Mouse (Mus musculus) cerebellum, adult 2 months (tissue): ENCODE data around the gene Ncoa3. TPM values are rescaled to one million over a fixed set of nuclear protein-coding genes. Genes with fewer than 3 reads are reported as not detected.
"Not testable (repeated sequence)": the region's sequence is repeated elsewhere in the genome, so short reads cannot be mapped to it uniquely, and the experiment has no call there.

Experiments used
- DNase-seq, 2 experiments: peaks; one replicate each; pipeline ENCODE4 v3.0.0; 2021
- H3K27ac ChIP-seq: fragments of 200-500 bp; 2 replicates; pipeline ENCODE4 v1.5.1; 2012; ENCODE audit warnings: low read length, control low read depth, inconsistent platforms; ENCODE audit not compliant: insufficient read depth
- H3K27me3 ChIP-seq: fragments of 200-500 bp; 2 replicates; pipeline ENCODE4 v1.6.1; 2012; ENCODE audit warnings: inconsistent platforms, mild to moderate bottlenecking, low read length, moderate library complexity; ENCODE audit not compliant: control insufficient read depth, insufficient read depth
- H3K4me1 ChIP-seq: fragments of 200-500 bp; 2 replicates; pipeline ENCODE4 v1.6.1; 2011; ENCODE audit warnings: low read length; ENCODE audit not compliant: control insufficient read depth, insufficient read depth
- H3K4me3 ChIP-seq: fragments of 200-500 bp; replicated peaks from 2 replicates; pipeline ENCODE3; 2011; ENCODE audit warnings: mild to moderate bottlenecking, low read depth, low read length, control low read depth; ENCODE audit not compliant: insufficient read depth
- CTCF ChIP-seq: fragments of 200-500 bp; IDR thresholded peaks from 2 replicates; pipeline ENCODE4 v1.5.1; 2011; ENCODE audit warnings: low read depth, mild to moderate bottlenecking, control low read depth, low read length, moderate library complexity, borderline replicate concordance; ENCODE audit not compliant: insufficient read depth
- POLR2A ChIP-seq: fragments of 200-500 bp; IDR thresholded peaks from 2 replicates; pipeline ENCODE4 v1.6.1; 2011; ENCODE audit warnings: low read length, control low read depth, borderline replicate concordance; ENCODE audit not compliant: insufficient read depth
- WGBS: fragments of 180-500 bp; shearing (Covaris S2); methylation state at CpG from one replicate; pipeline ENCODE4 v1.1.7; 2018; 5-methylcytosine and 5-hydroxymethylcytosine counted together
- polyA plus RNA-seq: library from polyadenylated mRNA; depleted of rRNA; stranded (reverse); fragments of >200 nt; gene quantifications from 2 replicates; pipeline ENCODE4 v1.2.3, GENCODE M21; 2012

Gene Ncoa3
- polyA plus RNA-seq, 1 experiment, result 23.7 TPM

DNA sequence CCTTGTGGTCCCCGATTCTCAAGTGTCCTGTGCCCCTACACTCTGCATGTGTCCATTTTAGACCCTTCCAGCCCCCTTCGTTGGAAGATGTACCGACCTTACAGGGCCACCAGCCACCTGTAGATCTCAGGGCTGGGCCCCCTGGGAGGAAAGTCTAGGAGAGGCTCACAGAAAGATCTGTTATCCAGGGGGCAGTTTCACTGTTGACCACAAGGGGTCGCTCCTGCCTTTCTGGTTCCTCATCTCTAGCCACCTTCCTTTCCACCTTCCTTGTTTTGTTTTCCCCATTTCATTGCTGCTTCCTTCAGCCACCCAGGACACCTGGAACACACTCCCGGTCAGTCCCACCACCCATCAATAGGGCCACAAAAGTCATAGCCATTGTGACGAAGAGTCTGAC is 92.5 kb downstream of the Ncoa3 start:
- peak; percentile 16 to 49 for DNase-seq
- H3K27me3 ChIP-seq, H3K4me3 ChIP-seq, H3K27ac ChIP-seq, H3K4me1 ChIP-seq: not testable (repeated sequence)
- TF ChIP-seq CTCF, result peak; percentile 70
- WGBS, result 29% methylated on average over 6 of the region's 6 CpGs

GRCm38 (mm10) chr2:166085780-166086179 is 93.3 kb downstream of the Ncoa3 start:
- H3K27me3 ChIP-seq, result no peaks in the 10 kb centered on the region
- H3K4me3 ChIP-seq, result no peak overlapping the region
- TF ChIP-seq CTCF, result no peak
- no peak for TF ChIP-seq POLR2A
- 86% methylated on average over 10 of the region's 10 CpGs for WGBS
- no peaks in the 10 kb centered on the region; the same call in 1 of the 2 replicates for H3K4me1 ChIP-seq
- H3K27ac ChIP-seq, result no peak overlapping the region
- no peak for DNase-seq

GRCm38 (mm10) chr2:166086457-166087233 is 94.2 kb downstream of the Ncoa3 start:
- Histone ChIP-seq H3K4me1 (no peaks in the 10 kb centered on the region; the same call in 1 of the 2 replicates), H3K4me3 (no peak overlapping the region), H3K27ac (no peak overlapping the region), H3K27me3 (no peaks in the 10 kb centered on the region)
- DNase-seq, result no peak
- TF ChIP-seq POLR2A, result no peak
- no peak for TF ChIP-seq CTCF
- 82% methylated on average over 29 of the region's 29 CpGs for WGBS

DNA sequence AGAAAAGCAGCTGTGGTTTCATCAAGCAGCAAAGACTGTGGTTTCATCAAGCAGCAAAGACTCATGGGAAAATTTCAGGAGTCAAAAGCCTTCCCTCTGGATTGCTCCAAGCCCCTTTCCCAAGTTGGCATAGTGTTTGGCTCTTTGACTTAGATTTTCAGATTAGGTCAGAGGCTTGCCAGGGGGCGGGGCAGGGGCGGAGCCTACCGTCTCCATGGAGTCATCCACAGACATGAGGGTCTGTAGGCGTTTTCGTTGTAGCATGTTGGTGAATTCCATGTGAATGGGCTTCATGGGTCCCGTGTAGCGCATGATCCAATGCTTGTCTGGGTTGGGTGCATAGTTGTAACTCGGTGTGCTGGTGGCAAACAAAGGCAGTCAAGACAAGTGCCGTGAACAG is 96.6 kb downstream of the Ncoa3 start:
- WGBS, result 77% methylated on average over 9 of the region's 9 CpGs
- no peak for DNase-seq
- H3K27me3 ChIP-seq, result no peaks in the 10 kb centered on the region
- TF ChIP-seq CTCF (no peak), POLR2A (no peak)
- H3K27ac ChIP-seq, result no peak overlapping the region
- no peak overlapping the region for H3K4me3 ChIP-seq
- no peaks in the 10 kb centered on the region; the same call in 1 of the 2 replicates for H3K4me1 ChIP-seq

DNA sequence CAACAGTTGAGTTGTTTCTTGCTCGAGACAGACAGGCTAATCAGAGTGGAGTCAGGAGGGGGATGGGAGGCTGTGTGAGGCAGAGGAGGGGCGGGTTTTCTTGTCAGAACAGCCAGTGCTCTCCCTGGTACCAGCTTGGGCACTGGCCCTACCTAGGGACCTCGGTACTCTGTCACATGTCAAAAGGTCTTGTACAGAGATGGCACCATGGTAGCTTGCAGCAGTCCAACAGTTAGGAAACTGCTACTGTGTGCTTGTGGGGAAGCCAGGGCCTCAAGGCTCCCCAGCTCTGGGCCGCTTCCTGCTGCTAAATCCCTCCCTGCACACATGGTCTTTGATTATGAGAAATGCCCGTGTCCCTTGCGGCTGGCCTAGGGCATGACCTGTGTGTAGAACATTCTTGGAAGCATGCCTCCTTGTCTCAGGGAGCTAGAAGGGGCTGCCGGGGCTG is 97.7 kb downstream of the Ncoa3 start:
- Histone ChIP-seq H3K27ac (no peak overlapping the region), H3K4me1 (no peaks in the 10 kb centered on the region; the same call in 1 of the 2 replicates), H3K27me3 (no peaks in the 10 kb centered on the region), H3K4me3 (no peak overlapping the region)
- no peak for DNase-seq
- 52% methylated on average over 7 of the region's 7 CpGs for WGBS
- no peak for TF ChIP-seq CTCF
- TF ChIP-seq POLR2A, result no peak

DNA sequence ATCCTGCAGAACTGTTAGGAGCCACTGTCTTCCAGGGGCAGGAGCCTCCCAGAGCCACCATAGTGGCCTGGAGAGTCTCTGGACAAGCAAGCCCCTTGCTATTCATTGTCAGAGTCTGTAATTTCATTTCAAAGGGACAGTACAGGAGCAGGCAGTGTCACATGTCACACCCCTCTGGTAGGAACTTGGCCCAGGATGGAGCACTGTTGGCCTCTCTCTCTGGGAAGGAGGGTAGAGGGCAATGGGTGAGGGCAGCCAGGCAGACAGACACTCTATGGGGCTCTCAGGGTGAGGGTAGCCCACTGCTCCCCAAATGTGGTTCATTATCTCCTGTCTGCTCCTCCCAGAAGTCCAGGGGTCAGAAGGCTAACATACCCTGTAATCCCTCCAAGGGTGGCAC is 99.2 kb downstream of the Ncoa3 start:
- H3K27ac ChIP-seq, result no peak overlapping the region
- no peaks in the 10 kb centered on the region; the same call in 1 of the 2 replicates for H3K4me1 ChIP-seq
- no peaks in the 10 kb centered on the region for H3K27me3 ChIP-seq
- no peak overlapping the region for H3K4me3 ChIP-seq
- TF ChIP-seq POLR2A, result no peak
- no peak for DNase-seq

DNA sequence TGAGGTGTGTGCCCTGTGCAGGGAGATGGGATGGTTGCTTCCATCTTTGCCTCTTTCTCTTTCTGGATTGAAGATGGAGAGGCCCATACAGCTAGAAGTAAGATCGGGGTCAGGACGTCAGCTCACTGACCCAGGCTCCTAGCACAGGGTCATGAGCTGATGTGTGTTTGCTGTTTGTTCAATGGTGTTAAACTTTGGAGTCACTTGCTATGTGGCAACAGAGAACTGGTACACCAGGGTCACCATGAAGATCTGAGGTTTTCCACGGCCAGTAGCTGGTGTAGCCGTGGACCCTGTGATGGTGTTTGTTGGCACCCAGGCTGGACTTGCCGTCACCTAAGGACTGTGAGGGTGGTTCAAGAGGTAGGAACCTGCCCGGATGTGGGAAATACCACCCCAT is 100.0 kb downstream of the Ncoa3 start:
- Histone ChIP-seq H3K4me1 (no peaks in the 10 kb centered on the region; the same call in 1 of the 2 replicates), H3K4me3 (no peak overlapping the region), H3K27ac (no peak overlapping the region), H3K27me3 (no peaks in the 10 kb centered on the region)
- TF ChIP-seq CTCF, result no peak
- no peak for TF ChIP-seq POLR2A
- 98% methylated on average over 6 of the region's 6 CpGs for WGBS
- no peak for DNase-seq

DNA sequence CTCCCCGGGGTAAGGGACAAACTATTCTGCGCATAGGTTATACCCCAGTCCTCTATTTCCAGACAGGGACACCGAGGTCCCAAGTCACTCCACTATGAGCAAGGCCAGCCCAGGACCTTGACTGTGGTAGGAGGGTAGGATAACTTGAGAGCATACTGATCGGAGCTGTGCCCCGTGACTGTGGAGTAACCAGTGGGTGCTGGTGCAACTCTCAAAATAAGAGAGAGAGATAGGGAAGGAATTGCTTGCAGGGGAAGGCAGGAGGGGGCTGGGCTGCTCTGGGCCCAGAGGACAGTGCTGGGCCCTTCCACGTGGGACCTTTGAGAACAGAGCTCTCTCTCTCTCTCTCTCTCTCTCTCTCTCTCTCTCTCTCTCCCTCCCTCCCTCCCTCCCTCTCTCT is 103.9 kb downstream of the Ncoa3 start:
- 90% methylated on average over 6 of the region's 6 CpGs for WGBS

GRCm38 (mm10) chr2:166096834-166097233 is 104.4 kb downstream of the Ncoa3 start:
- DNase-seq, result no peak
- 93% methylated on average over 1 of the region's 1 CpGs for WGBS
- TF ChIP-seq CTCF (no peak), POLR2A (no peak)
- Histone ChIP-seq H3K27ac (no peak overlapping the region), H3K27me3 (no peaks in the 10 kb centered on the region), H3K4me3 (no peak overlapping the region), H3K4me1 (no peaks in the 10 kb centered on the region)

More for the DNA sequence above, 103.9 kb downstream of the Ncoa3 start:
- no peak for DNase-seq
- no peaks in the 10 kb centered on the region for H3K27me3 ChIP-seq
- no peak overlapping the region for H3K4me3 ChIP-seq
- H3K27ac ChIP-seq, result no peak overlapping the region
- TF ChIP-seq CTCF (no peak), POLR2A (no peak)
- no peaks in the 10 kb centered on the region for H3K4me1 ChIP-seq
